Mouse (Mus musculus) heart, embryonic 15.5 days (tissue): Measurements from ENCODE around the gene Maml1. TPM values are rescaled to one million over a fixed set of nuclear protein-coding genes. Genes with fewer than 3 reads are reported as not detected.
A peak's percentile ranks its signal among the peaks of the same experiment; 100 is the strongest.

Experiments
- ATAC-seq: fragments of 200-750 bp; cut with Nextera tagmentation; replicated peaks from 2 replicates; pipeline ENCODE4 v1.8.0; 2017; ENCODE audit warnings: low read depth, moderate TSS enrichment; ENCODE audit not compliant: insufficient number of reproducible peaks, insufficient read depth, low FRiP score
- H3K27ac ChIP-seq: fragments of 300-500 bp; sonication (generic); 2 replicates; pipeline ENCODE4 v1.5.1; 2015; ENCODE audit warnings: mild to moderate bottlenecking, inconsistent platforms
- H3K27me3 ChIP-seq: fragments of 300-500 bp; sonication (generic); 2 replicates; pipeline ENCODE4 v1.6.1; 2015; ENCODE audit warnings: inconsistent platforms
- H3K36me3 ChIP-seq: fragments of 300-500 bp; sonication (generic); 2 replicates; pipeline ENCODE4 v1.6.1; 2015; ENCODE audit warnings: mild to moderate bottlenecking, inconsistent platforms
- H3K4me1 ChIP-seq: fragments of 300-500 bp; sonication (generic); replicated peaks from 2 replicates; pipeline ENCODE4 v1.6.1; 2015; ENCODE audit warnings: inconsistent platforms
- H3K4me2 ChIP-seq: fragments of 300-500 bp; sonication (generic); 2 replicates; pipeline ENCODE4 v1.6.1; 2015; ENCODE audit warnings: inconsistent platforms, mild to moderate bottlenecking, moderate library complexity
- H3K4me3 ChIP-seq: fragments of 300-500 bp; sonication (generic); 2 replicates; pipeline ENCODE4 v1.5.1; 2015; ENCODE audit warnings: mild to moderate bottlenecking, inconsistent platforms
- H3K9ac ChIP-seq: fragments of 300-500 bp; sonication (generic); 2 replicates; pipeline ENCODE4 v1.6.1; 2015; ENCODE audit warnings: mild to moderate bottlenecking, inconsistent platforms
- H3K9me3 ChIP-seq: fragments of 300-500 bp; sonication (generic); replicated peaks from 2 replicates; pipeline ENCODE4 v1.6.1; 2016; ENCODE audit warnings: inconsistent platforms
- WGBS: fragments of 180-500 bp; shearing (Covaris S2); methylation state at CpG from one replicate; pipeline ENCODE4 v1.1.7; 2015; ENCODE audit warnings: mixed read lengths; 5-methylcytosine and 5-hydroxymethylcytosine counted together
- polyA plus RNA-seq: library from polyadenylated mRNA; unstranded; fragments of >200 nt; fragmentation: Nextera tagmentation; extraction: Ambion mirVana; gene quantifications from 2 replicates; pipeline ENCODE4 v1.2.1, GENCODE M21; 2015

Maml1 gene
- polyA plus RNA-seq, 1 experiment from 2014 or later, result 3.2 TPM

GRCm38 (mm10) chr11:50258310-50258709 is 33.8 kb downstream of the Maml1 start:
- WGBS, result 85% methylated on average over 7 of the region's 7 CpGs
- no peak overlapping the region for H3K9ac ChIP-seq

GRCm38 (mm10) chr11:50256615-50257014 is 35.5 kb downstream of the Maml1 start:
- Histone ChIP-seq H3K27ac (no peak overlapping the region), H3K9ac (no peak overlapping the region), H3K9me3 (no peaks in the 10 kb centered on the region), H3K36me3 (peaks cover 53% of the 10 kb centered on the region), H3K27me3 (no peaks in the 10 kb centered on the region), H3K4me3 (no peak overlapping the region), H3K4me2 (no peak overlapping the region), H3K4me1 (peaks cover 13% of the 10 kb centered on the region)
- ATAC-seq, result no peak
- WGBS, result 80% methylated on average over 7 of the region's 7 CpGs

More at GRCm38 (mm10) chr11:50258310-50258709, 33.8 kb downstream of the Maml1 start:
- Histone ChIP-seq H3K9me3 (no peaks in the 10 kb centered on the region), H3K27me3 (no peaks in the 10 kb centered on the region), H3K4me3 (no peak overlapping the region), H3K4me2 (no peak overlapping the region), H3K36me3 (peaks cover 69% of the 10 kb centered on the region), H3K27ac (no peak overlapping the region), H3K4me1 (0 out of 2 replicates have a peak, but pooled peaks cover under 1% of the 10 kb centered on the region)
- no peak for ATAC-seq

DNA sequence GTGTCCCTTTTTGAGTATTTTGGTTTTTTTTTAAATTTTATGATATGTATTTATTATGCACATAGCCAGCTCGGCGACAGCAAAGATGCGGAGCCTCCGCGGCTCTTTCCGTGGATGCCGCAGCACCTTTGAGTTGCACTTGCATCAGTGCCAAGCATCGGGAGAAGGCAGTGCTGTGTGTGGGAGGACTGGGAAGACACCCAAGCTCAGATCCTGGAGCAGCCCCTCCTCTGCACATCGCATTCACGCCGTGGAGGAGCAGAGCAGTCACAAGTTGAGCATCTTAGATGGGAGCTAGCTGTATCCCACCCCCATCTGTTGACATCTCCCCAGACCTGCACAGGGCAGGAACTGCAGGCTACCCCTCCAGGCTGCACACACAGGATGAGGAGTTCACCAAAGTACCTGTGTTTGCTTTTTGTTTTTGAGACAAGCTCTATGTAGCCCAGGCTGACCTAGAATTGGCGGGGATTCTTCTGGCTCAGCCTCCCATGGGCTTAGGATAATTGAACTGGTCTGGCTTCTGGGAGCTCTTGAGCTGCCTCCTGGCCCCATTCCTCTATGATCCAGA is 38.0 kb downstream of the Maml1 start:
- H3K36me3 ChIP-seq, result peaks cover 31% of the 10 kb centered on the region
- no peak for ATAC-seq

DNA sequence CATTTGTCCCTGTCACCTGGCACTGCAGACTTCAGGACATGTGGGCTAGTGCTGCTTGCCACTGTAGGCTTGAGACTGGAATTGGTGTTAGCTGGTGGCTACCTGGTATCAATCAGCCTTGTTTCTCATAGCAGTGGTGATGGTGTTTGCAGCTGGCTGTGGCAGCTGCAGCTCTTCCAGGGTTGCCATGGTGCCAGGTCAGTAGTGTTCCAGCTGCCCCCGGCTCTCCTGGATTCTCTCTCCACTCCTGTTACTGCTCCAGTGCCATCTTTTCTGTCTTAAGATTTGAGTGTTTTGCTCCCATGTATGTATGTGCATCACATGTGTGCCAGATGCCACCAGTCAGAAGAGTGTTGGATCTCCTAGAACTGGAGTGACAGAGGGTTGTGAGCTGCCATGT is 38.7 kb downstream of the Maml1 start:
- H3K36me3 ChIP-seq, result peaks cover 24% of the 10 kb centered on the region
- 63% methylated on average over 1 of the region's 1 CpGs for WGBS
- H3K9ac ChIP-seq, result no peak overlapping the region
- no peak overlapping the region for H3K27ac ChIP-seq
- no peak overlapping the region for H3K4me3 ChIP-seq
- no peak for ATAC-seq
- H3K4me1 ChIP-seq, result peaks cover 13% of the 10 kb centered on the region
- no peak overlapping the region for H3K4me2 ChIP-seq
- H3K9me3 ChIP-seq, result no peaks in the 10 kb centered on the region
- H3K27me3 ChIP-seq, result no peaks in the 10 kb centered on the region

More for the DNA sequence above, 38.0 kb downstream of the Maml1 start:
- Histone ChIP-seq H3K9me3 (no peaks in the 10 kb centered on the region), H3K4me2 (no peak overlapping the region), H3K27me3 (no peaks in the 10 kb centered on the region), H3K9ac (no peak overlapping the region), H3K27ac (no peak overlapping the region), H3K4me3 (no peak overlapping the region), H3K4me1 (peaks cover 13% of the 10 kb centered on the region)
- 69% methylated on average over 12 of the region's 12 CpGs for WGBS

DNA sequence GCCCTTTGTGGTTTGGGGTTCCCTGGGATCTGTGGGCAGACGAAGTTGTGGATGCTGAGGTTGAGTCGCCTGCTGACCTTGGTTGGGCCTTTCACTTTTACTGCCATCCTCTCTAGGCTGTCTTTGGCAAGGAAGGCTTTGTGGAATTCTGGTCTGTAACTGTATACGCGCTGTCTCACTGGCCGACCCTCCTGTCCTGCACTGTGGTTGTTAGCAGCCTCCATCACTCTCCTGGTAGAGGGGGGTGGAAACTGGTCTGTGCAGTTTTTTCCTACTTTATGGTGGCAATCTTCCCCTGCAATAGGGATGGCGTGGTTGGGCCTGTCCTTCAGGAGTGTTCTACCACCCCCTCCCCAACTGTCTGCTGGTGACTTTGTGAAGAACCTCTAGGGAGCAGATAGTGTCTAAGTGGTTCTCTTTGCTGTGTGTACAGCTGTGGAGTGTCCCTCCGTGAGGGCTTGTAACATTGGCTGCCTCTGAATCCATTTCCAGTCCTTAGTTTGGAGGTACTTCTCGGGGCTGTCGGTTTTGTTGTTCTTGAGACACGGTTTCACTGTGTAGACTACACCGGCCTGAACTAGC is 39.3 kb downstream of the Maml1 start:
- H3K36me3 ChIP-seq, result peaks cover 18% of the 10 kb centered on the region
- no peak overlapping the region for H3K9ac ChIP-seq
- H3K27me3 ChIP-seq, result no peaks in the 10 kb centered on the region
- no peak overlapping the region for H3K4me3 ChIP-seq
- H3K9me3 ChIP-seq, result no peaks in the 10 kb centered on the region
- ATAC-seq, result 0 out of 2 replicates have a peak, but pooled peaks have one; percentile 45
- H3K4me1 ChIP-seq, result peaks cover 13% of the 10 kb centered on the region
- no peak overlapping the region for H3K27ac ChIP-seq
- no peak overlapping the region for H3K4me2 ChIP-seq
- 55% methylated on average over 11 of the region's 11 CpGs for WGBS

DNA sequence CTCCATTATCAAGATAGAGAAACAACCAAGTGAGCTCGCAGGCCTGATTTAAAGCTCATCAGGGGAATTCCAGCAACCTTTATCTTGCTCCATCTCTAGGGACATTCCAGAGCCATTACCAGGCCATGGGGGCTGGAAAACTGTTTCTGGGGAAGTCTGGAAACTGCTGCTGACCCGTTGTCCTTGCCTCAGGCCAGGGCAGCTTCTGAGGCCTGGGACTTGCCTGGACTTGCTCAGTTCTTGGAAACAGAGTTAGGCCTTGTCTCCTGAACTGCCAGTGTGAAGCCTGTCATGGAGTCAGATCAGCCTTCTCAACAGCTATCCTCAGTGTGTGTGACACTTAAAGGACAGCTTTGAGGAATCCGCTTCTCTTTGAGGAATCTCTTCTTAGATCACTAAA is 39.9 kb downstream of the Maml1 start:
- no peak overlapping the region for H3K9ac ChIP-seq
- H3K4me2 ChIP-seq, result no peak overlapping the region
- peaks cover 13% of the 10 kb centered on the region for H3K4me1 ChIP-seq
- no peak overlapping the region for H3K4me3 ChIP-seq
- H3K27me3 ChIP-seq, result no peaks in the 10 kb centered on the region
- no peak for ATAC-seq
- WGBS, result 48% methylated on average over 3 of the region's 3 CpGs
- peaks cover 13% of the 10 kb centered on the region for H3K36me3 ChIP-seq
- H3K27ac ChIP-seq, result no peak overlapping the region
- H3K9me3 ChIP-seq, result no peaks in the 10 kb centered on the region

- no peaks in the 10 kb centered on the region for H3K27me3 ChIP-seq
- H3K4me2 ChIP-seq, result no peak overlapping the region
- no peak for ATAC-seq
- H3K36me3 ChIP-seq, result no peaks in the 10 kb centered on the region
- H3K4me1 ChIP-seq, result peaks cover 13% of the 10 kb centered on the region
- 77% methylated on average over 7 of the region's 7 CpGs for WGBS
- no peak overlapping the region for H3K27ac ChIP-seq
- no peak overlapping the region for H3K4me3 ChIP-seq
- H3K9ac ChIP-seq, result no peak overlapping the region
- H3K9me3 ChIP-seq, result no peaks in the 10 kb centered on the region
Measured at GRCm38 (mm10) chr11:50248473-50249171, 43.5 kb downstream of the Maml1 start.

- no peak for ATAC-seq
- Histone ChIP-seq H3K27ac (no peak overlapping the region), H3K4me2 (no peak overlapping the region), H3K9ac (no peak overlapping the region), H3K36me3 (no peaks in the 10 kb centered on the region), H3K4me3 (no peak overlapping the region), H3K4me1 (no peaks in the 10 kb centered on the region), H3K9me3 (no peaks in the 10 kb centered on the region), H3K27me3 (no peaks in the 10 kb centered on the region)
- 71% methylated on average over 5 of the region's 5 CpGs for WGBS
Measured at GRCm38 (mm10) chr11:50245269-50245668, 46.8 kb downstream of the Maml1 start.

GRCm38 (mm10) chr11:50243926-50244325 is 48.2 kb downstream of the Maml1 start:
- no peaks in the 10 kb centered on the region for H3K36me3 ChIP-seq
- H3K4me3 ChIP-seq, result no peak overlapping the region
- H3K27ac ChIP-seq, result no peak overlapping the region
- no peaks in the 10 kb centered on the region for H3K4me1 ChIP-seq
- H3K27me3 ChIP-seq, result no peaks in the 10 kb centered on the region
- H3K9ac ChIP-seq, result no peak overlapping the region
- ATAC-seq, result no peak
- no peak overlapping the region for H3K4me2 ChIP-seq
- WGBS, result 66% methylated on average over 6 of the region's 6 CpGs
- H3K9me3 ChIP-seq, result no peaks in the 10 kb centered on the region

DNA sequence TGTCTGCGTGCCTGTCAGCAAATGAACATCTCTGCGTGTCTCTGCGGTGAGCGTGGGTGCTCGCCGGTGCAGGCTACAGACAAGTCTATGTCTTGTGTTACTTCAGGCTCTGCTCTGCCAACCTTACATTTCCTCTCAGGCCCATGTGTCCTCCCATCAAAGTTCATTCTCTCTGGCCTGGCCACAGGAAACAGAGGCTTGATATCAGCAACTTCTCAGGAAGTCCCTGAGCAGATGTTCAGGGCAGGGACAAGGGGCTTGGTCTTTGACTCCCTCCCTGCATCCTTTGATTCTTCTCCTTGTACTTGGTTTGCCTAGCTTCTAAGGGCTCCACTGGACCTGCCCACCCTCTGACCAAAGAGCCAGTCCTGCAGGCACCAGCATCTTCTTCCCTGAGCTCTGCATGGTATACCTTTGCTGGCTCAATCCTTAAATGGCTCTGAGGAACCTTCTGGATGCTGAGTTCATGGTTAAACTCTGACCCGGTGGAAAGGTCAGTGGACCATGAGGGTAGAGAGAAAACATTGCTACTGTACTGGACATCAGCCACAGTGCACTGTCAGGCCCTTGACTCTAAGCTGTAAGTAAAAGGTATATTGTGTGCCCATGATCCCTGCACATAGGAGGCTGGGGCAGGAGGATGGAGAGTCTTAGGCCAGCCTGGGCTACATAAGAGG is 51.7 kb downstream of the Maml1 start:
- Histone ChIP-seq H3K27ac (no peak overlapping the region), H3K4me2 (no peak overlapping the region), H3K9me3 (no peaks in the 10 kb centered on the region), H3K4me3 (no peak overlapping the region), H3K4me1 (peaks cover 24% of the 10 kb centered on the region), H3K27me3 (peaks cover 23% of the 10 kb centered on the region), H3K36me3 (no peaks in the 10 kb centered on the region), H3K9ac (no peak overlapping the region)
- ATAC-seq, result no peak
- WGBS, result 60% methylated on average over 7 of the region's 7 CpGs
